Mouse (Mus musculus): ENCODE data around the gene Rgs6. TPM values are rescaled to one million over a fixed set of nuclear protein-coding genes. Genes with fewer than 3 reads are reported as not detected.

The Rgs6 gene
- polyA plus RNA-seq, 2 experiments: 0.07 to 0.20 TPM

DNA sequence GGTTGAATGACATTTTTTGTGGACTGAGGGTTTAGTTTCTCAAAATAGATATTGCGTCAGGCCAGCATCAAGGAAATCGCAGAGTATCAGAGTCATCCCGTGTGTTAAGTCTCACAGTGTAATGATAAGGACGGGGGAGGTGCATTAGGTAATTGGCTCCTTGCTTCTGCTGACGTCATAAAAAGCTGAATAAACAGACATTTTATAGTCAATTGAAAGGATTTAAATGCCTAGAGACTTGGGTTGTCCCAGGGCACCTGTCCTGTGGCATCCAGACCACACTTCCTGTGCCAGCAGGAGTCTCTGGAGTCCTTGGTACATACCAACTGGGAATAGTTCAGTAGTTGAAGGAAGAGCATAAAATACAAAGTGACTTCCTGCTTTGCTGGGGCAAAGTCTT lies 427.3 kb downstream of the Rgs6 start:
- Histone ChIP-seq H3K9ac (replicated peaks) (no peak overlapping the region), H3K27me3 (ENCODE audit: control insufficient read depth, insufficient read depth, low read length) (no peaks in the 10 kb centered on the region), H3K4me3 (ENCODE audit: insufficient read depth in 1 of 2, low read depth in 2 of 2, low read length in 2 of 2) (no peak overlapping the region), H3K4me2 (ENCODE audit: low read depth) (no peak overlapping the region), H3K9me3 (ENCODE audit: control insufficient read depth, low read length) (no peaks in the 10 kb centered on the region), H3K27ac (no peak overlapping the region), H3K4me1 (replicated peaks; ENCODE audit: control insufficient read depth in 2 of 2, insufficient read depth in 2 of 2, low read length in 1 of 2) (peaks cover 0 to 5% of the 10 kb centered on the region in 2 experiments; a peak in 2 of 4 replicates), H3K36me3 (replicated peaks; ENCODE audit: control insufficient read depth, insufficient read depth, low read depth) (no peaks in the 10 kb centered on the region)
- DNase-seq (ENCODE audit: low read depth in 3 of 3, low spot score in 3 of 3) (no peak), ATAC-seq (ENCODE audit: insufficient read depth) (no peak)
- 34% methylated on average over 5 of the region's 5 CpGs for WGBS (ENCODE audit: insufficient replicate concordance)
- no peak for TF ChIP-seq CTCF (IDR thresholded peaks at IDR 0.05; ENCODE audit: low read depth)
- no peak for TF ChIP-seq EP300 (IDR thresholded peaks at IDR 0.05; ENCODE audit: low read depth)

GRCm38 (mm10) chr12:83016486-83016885 lies 428.4 kb downstream of the Rgs6 start:
- DNase-seq (ENCODE audit: low read depth in 3 of 3, low spot score in 3 of 3): no peak
- Histone ChIP-seq H3K4me3 (ENCODE audit: insufficient read depth in 1 of 2, low read depth in 2 of 2, low read length in 2 of 2) (no peak overlapping the region), H3K9ac (replicated peaks) (no peak overlapping the region), H3K4me1 (replicated peaks; ENCODE audit: control insufficient read depth in 2 of 2, insufficient read depth in 2 of 2, low read length in 1 of 2) (peaks cover 0 to 5% of the 10 kb centered on the region in 2 experiments; a peak in 2 of 4 replicates), H3K36me3 (replicated peaks; ENCODE audit: control insufficient read depth, insufficient read depth, low read depth) (no peaks in the 10 kb centered on the region), H3K27me3 (ENCODE audit: control insufficient read depth, insufficient read depth, low read length) (no peaks in the 10 kb centered on the region), H3K9me3 (ENCODE audit: control insufficient read depth, low read length) (no peaks in the 10 kb centered on the region), H3K4me2 (ENCODE audit: low read depth) (no peak overlapping the region), H3K27ac (no peak overlapping the region)
- TF ChIP-seq CTCF (IDR thresholded peaks at IDR 0.05; ENCODE audit: low read depth): no peak
- no peak for TF ChIP-seq EP300 (IDR thresholded peaks at IDR 0.05; ENCODE audit: low read depth)
- ATAC-seq (ENCODE audit: insufficient read depth): no peak
- 44% methylated on average over 6 of the region's 6 CpGs for WGBS (ENCODE audit: insufficient replicate concordance)

GRCm38 (mm10) chr12:83018005-83018404 lies 429.9 kb downstream of the Rgs6 start:
- Histone ChIP-seq H3K4me3 (ENCODE audit: insufficient read depth in 1 of 2, low read depth in 2 of 2, low read length in 2 of 2) (no peak overlapping the region), H3K27me3 (ENCODE audit: control insufficient read depth, insufficient read depth, low read length) (no peaks in the 10 kb centered on the region), H3K9me3 (ENCODE audit: control insufficient read depth, low read length) (no peaks in the 10 kb centered on the region), H3K27ac (no peak overlapping the region), H3K4me1 (replicated peaks; ENCODE audit: control insufficient read depth in 2 of 2, insufficient read depth in 2 of 2, low read length in 1 of 2) (peaks cover 0 to 5% of the 10 kb centered on the region in 2 experiments; a peak in 2 of 4 replicates), H3K4me2 (ENCODE audit: low read depth) (no peak overlapping the region), H3K9ac (replicated peaks) (no peak overlapping the region), H3K36me3 (replicated peaks; ENCODE audit: control insufficient read depth, insufficient read depth, low read depth) (no peaks in the 10 kb centered on the region)
- TF ChIP-seq EP300 (IDR thresholded peaks at IDR 0.05; ENCODE audit: low read depth) (no peak), CTCF (IDR thresholded peaks at IDR 0.05; ENCODE audit: low read depth) (peak; percentile 83)
- 6% methylated on average over 3 of the region's 3 CpGs for WGBS (ENCODE audit: insufficient replicate concordance)
- ATAC-seq (ENCODE audit: insufficient read depth) (no peak), DNase-seq (ENCODE audit: low read depth in 3 of 3, low spot score in 3 of 3) (peak; percentile 46 to 59 (median 49))

DNA sequence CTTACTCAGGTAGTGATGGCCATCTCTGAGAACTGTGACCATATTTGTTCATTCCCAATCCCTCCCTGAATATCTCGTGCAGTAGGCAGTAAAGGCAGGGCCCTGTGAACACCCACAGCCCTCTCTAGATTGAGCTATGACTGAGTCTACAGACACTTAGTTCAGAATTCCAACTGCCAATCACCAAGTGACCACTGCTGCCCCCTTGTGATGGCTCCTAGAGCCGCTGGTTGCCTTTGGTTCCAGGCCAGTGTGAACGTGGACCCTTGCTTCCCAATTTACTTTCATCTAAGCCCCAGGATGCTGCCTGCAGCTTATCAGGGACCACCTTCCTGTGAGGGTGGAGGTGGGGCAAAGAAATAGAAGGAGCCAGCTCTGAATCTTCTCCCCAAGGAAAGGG lies 438.9 kb downstream of the Rgs6 start:
- ATAC-seq (ENCODE audit: insufficient read depth): no peak
- Histone ChIP-seq H3K36me3 (replicated peaks; ENCODE audit: control insufficient read depth, insufficient read depth, low read depth) (no peaks in the 10 kb centered on the region), H3K27ac (no peak overlapping the region), H3K4me3 (ENCODE audit: insufficient read depth in 1 of 2, low read depth in 2 of 2, low read length in 2 of 2) (no peak overlapping the region), H3K4me2 (ENCODE audit: low read depth) (no peak overlapping the region), H3K9ac (replicated peaks) (no peak overlapping the region), H3K27me3 (ENCODE audit: control insufficient read depth, insufficient read depth, low read length) (no peaks in the 10 kb centered on the region), H3K9me3 (ENCODE audit: control insufficient read depth, low read length) (no peaks in the 10 kb centered on the region), H3K4me1 (replicated peaks; ENCODE audit: control insufficient read depth in 2 of 2, insufficient read depth in 2 of 2, low read length in 1 of 2) (no peaks in the 10 kb centered on the region)
- WGBS (ENCODE audit: insufficient replicate concordance): 24% methylated on average over 3 of the region's 3 CpGs
- TF ChIP-seq EP300 (IDR thresholded peaks at IDR 0.05; ENCODE audit: low read depth): no peak
- TF ChIP-seq CTCF (IDR thresholded peaks at IDR 0.05; ENCODE audit: low read depth): peak; percentile 70
- no peak for DNase-seq (ENCODE audit: low read depth in 3 of 3, low spot score in 3 of 3)

DNA sequence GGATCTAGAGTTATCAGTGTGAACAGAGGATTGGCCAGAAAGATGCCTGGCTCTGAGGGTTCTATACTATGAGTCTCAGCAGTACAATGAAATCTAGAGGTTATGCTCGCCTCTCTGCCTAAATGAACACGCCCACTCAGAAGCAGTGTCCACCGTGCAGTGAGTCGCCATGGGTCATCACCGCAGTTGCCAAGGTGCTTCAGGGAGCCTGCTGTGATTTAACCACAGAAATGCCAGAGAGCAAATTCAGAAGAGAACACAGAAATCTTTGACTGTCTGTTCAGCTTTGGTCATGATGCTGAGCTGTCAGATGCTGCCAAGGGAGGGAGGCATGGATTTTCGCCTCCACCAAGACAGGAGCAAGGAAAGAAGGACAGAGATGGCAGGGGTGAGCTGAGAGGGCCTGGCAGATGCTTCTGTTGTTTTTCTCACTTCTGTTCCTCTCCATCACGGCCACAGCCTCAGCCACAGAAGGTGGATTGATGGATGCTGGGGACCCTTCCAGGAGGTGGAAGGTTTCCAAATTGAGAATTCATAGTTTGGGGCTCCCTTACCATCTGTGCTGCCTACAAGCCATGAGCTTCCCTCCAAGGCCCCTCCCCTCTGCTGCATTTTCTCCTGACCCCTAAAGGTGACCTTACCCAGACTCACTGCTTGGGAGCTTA lies 445.2 kb downstream of the Rgs6 start:
- H3K36me3 ChIP-seq (replicated peaks; ENCODE audit: control insufficient read depth, insufficient read depth, low read depth): no peaks in the 10 kb centered on the region
- H3K4me3 ChIP-seq (ENCODE audit: insufficient read depth in 1 of 2, low read depth in 2 of 2, low read length in 2 of 2): no peak overlapping the region
- no peak for TF ChIP-seq EP300 (IDR thresholded peaks at IDR 0.05; ENCODE audit: low read depth)
- no peak for TF ChIP-seq CTCF (IDR thresholded peaks at IDR 0.05; ENCODE audit: low read depth)
- H3K4me1 ChIP-seq (replicated peaks; ENCODE audit: control insufficient read depth in 2 of 2, insufficient read depth in 2 of 2, low read length in 1 of 2): 0 out of 4 replicates have a peak, but pooled peaks cover 0 to 2% of the 10 kb centered on the region in 2 experiments
- H3K9me3 ChIP-seq (ENCODE audit: control insufficient read depth, low read length): no peaks in the 10 kb centered on the region
- no peak overlapping the region for H3K27ac ChIP-seq
- WGBS (ENCODE audit: insufficient replicate concordance): 68% methylated on average over 7 of the region's 7 CpGs
- ATAC-seq (ENCODE audit: insufficient read depth) (no peak), DNase-seq (ENCODE audit: low read depth in 3 of 3, low spot score in 3 of 3) (no peak)
- H3K27me3 ChIP-seq (ENCODE audit: control insufficient read depth, insufficient read depth, low read length): no peaks in the 10 kb centered on the region
- H3K9ac ChIP-seq (replicated peaks): no peak overlapping the region
- no peak overlapping the region for H3K4me2 ChIP-seq (ENCODE audit: low read depth)

Data from liver, embryonic 14.5 days (tissue).